In the genomic region with DNA sequence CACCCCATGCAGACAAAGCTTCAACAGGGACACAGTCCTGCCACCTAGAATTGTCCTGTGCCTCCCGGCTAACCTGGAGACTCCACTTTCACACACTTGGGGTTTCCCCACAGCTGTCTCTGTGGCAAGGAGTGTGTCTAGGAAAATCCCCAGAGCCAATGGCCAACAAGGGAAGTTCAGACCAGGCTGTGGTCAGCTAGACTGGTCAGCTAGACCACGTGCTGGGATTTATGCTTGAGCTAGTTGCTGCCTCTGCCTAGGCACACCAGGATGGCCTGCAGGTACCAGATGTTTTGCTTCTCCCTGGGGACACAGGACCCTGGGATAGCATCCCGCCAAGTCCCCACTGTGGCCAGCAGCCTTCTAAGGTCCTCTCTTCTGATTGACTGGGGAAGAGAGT, we compare ENCODE assay signal across 21 mouse cellular contexts.
"Had no signal": no experiment of that assay in that cellular context is flagged by ENCODE, and none has a peak within 500 bp of the region (broad histone marks: within the 10 kb centered on the region; RNA-seq: fewer than 3 reads in every experiment).

No protein-coding gene starts in this region.

- H3K36me3 ChIP-seq: liver, embryonic 15.5 days; lung, embryonic 15.5 days; midbrain, embryonic 13.5 days; midbrain, embryonic 15.5 days; neural tube, embryonic 13.5 days; neural tube, embryonic 15.5 days had no signal

- H3K27me3 ChIP-seq: liver, embryonic 15.5 days; lung, embryonic 15.5 days; midbrain, embryonic 13.5 days; midbrain, embryonic 15.5 days; neural tube, embryonic 13.5 days; neural tube, embryonic 15.5 days had no signal

- H3K27ac ChIP-seq: liver, embryonic 15.5 days; macrophage; midbrain, embryonic 13.5 days; midbrain, embryonic 15.5 days; neural tube, embryonic 13.5 days; neural tube, embryonic 15.5 days had no signal

- H3K4me3 ChIP-seq: liver, embryonic 15.5 days; lung, embryonic 15.5 days; megakaryocyte, embryonic 14.5 days; midbrain, embryonic 13.5 days; midbrain, embryonic 15.5 days; neural tube, embryonic 13.5 days; neural tube, embryonic 15.5 days had no signal

- ATAC-seq: liver, postnatal 0 days; lung, postnatal 0 days; midbrain, embryonic 13.5 days; midbrain, embryonic 15.5 days had no signal

- H3K9me3 ChIP-seq: liver, embryonic 15.5 days; lung, embryonic 15.5 days; midbrain, embryonic 13.5 days; midbrain, embryonic 15.5 days; neural tube, embryonic 13.5 days; neural tube, embryonic 15.5 days had no signal

- H3K4me2 ChIP-seq: liver, embryonic 15.5 days; lung, embryonic 15.5 days; midbrain, embryonic 11.5 days; midbrain, embryonic 13.5 days; midbrain, embryonic 15.5 days; neural tube, embryonic 13.5 days; neural tube, embryonic 15.5 days had no signal

- DNase-seq: liver, postnatal 0 days; lung, adult 2 months; lung, postnatal 14 days; retina, postnatal 1 day; right cerebral cortex, adult 18-20 months; right cerebral cortex, postnatal 25 days; right cerebral cortex, postnatal 4 days; spleen, adult 18-20 months; thymus, adult 18-20 months; thymus, postnatal 14 days; thymus, postnatal 36 days had no signal

- H3K9ac ChIP-seq: liver, embryonic 15.5 days; liver, postnatal 0 days; lung, embryonic 15.5 days; midbrain, embryonic 13.5 days; midbrain, embryonic 15.5 days; neural tube, embryonic 13.5 days; neural tube, embryonic 15.5 days had no signal
